Mouse (Mus musculus): ENCODE results near the gene Aars. TPM values are rescaled to one million over a fixed set of nuclear protein-coding genes. Genes with fewer than 3 reads are reported as not detected.
A peak's percentile ranks its signal among the peaks of the same experiment; 100 is the strongest.
"Not testable (repeated sequence)": the region's sequence is repeated elsewhere in the genome, so short reads cannot be mapped to it uniquely, and the experiment has no call there.

Gene Aars
- 81.5 and 82.0 TPM in 2 replicates for polyA plus RNA-seq (2016; fragmentation: Nextera tagmentation; extraction: Ambion mirVana)

- WGBS, result 94% methylated on average over 7 of the region's 7 CpGs
These were observed at the start of gene Aars for GRCm38 (mm10) chr8:111032916-111033315. Gene Aars, plus strand, starts transcription at chr8:111033144.

GRCm38 (mm10) chr8:110987805-110988744 is 44.9 kb upstream of the Aars start:
- H3K27me3 ChIP-seq, result no peaks in the 10 kb centered on the region
- no peak overlapping the region for H3K4me2 ChIP-seq (replicated peaks)
- no peaks in the 10 kb centered on the region for H3K9me3 ChIP-seq
- H3K36me3 ChIP-seq, result peaks cover 88% of the 10 kb centered on the region
- no peak overlapping the region for H3K4me3 ChIP-seq
- no peaks in the 10 kb centered on the region for H3K4me1 ChIP-seq
- no peak overlapping the region for H3K9ac ChIP-seq (replicated peaks)
- no peak overlapping the region for H3K27ac ChIP-seq (replicated peaks)
- WGBS, result 94% methylated on average over 8 of the region's 8 CpGs
- ATAC-seq (ENCODE audit: low FRiP score, low read depth), result no peak

More at GRCm38 (mm10) chr8:111032916-111033315, at the start of gene Aars:
- Histone ChIP-seq H3K9ac (replicated peaks) (peak within 1 kb of the TSS; percentile 76), H3K9me3 (no peaks in the 10 kb centered on the region), H3K4me3 (peak within 1 kb of the TSS; percentile 77), H3K27ac (replicated peaks) (peak within 1 kb of the TSS; percentile 84), H3K36me3 (peaks cover 12% of the 10 kb centered on the region), H3K27me3 (peaks cover 19% of the 10 kb centered on the region; the same call in 1 of the 2 replicates), H3K4me2 (replicated peaks) (peak within 1 kb of the TSS; percentile 69), H3K4me1 (peaks cover 24% of the 10 kb centered on the region)
- ATAC-seq (ENCODE audit: low FRiP score, low read depth), result no peak

- Histone ChIP-seq H3K9me3 (no peaks in the 10 kb centered on the region), H3K27ac (replicated peaks) (no peak overlapping the region), H3K4me1 (no peaks in the 10 kb centered on the region), H3K27me3 (no peaks in the 10 kb centered on the region), H3K9ac (replicated peaks) (no peak overlapping the region), H3K36me3 (peaks cover 82% of the 10 kb centered on the region), H3K4me2 (replicated peaks) (no peak overlapping the region), H3K4me3 (no peak overlapping the region)
- no peak for ATAC-seq (ENCODE audit: low FRiP score, low read depth)
- 95% methylated on average over 9 of the region's 9 CpGs for WGBS
These were observed 42.9 kb upstream of the Aars start for GRCm38 (mm10) chr8:110990017-110990416.

GRCm38 (mm10) chr8:110996641-110997430 is 36.1 kb upstream of the Aars start:
- Histone ChIP-seq H3K4me3 (peak overlapping the region; percentile 90), H3K36me3 (peaks cover 22% of the 10 kb centered on the region), H3K4me2 (replicated peaks) (peak overlapping the region; percentile 72), H3K9ac (replicated peaks) (peak overlapping the region; percentile 81), H3K27me3 (no peaks in the 10 kb centered on the region), H3K9me3 (no peaks in the 10 kb centered on the region), H3K4me1 (peaks cover 6% of the 10 kb centered on the region), H3K27ac (replicated peaks) (peak overlapping the region; percentile 75; the same call in 1 of the 2 replicates)
- ATAC-seq (ENCODE audit: low FRiP score, low read depth), result no peak
- 40% methylated on average over 16 of the region's 16 CpGs for WGBS

- Histone ChIP-seq H3K27ac (replicated peaks) (peak within 1 kb of the TSS; percentile 75), H3K27me3 (no peaks in the 10 kb centered on the region), H3K36me3 (peaks cover 12% of the 10 kb centered on the region; the same call in 1 of the 2 replicates), H3K4me2 (replicated peaks) (peak within 1 kb of the TSS; percentile 72), H3K4me1 (peaks cover 6% of the 10 kb centered on the region), H3K4me3 (peak within 1 kb of the TSS; percentile 90), H3K9ac (replicated peaks) (peak within 1 kb of the TSS; percentile 81), H3K9me3 (no peaks in the 10 kb centered on the region)
- WGBS, result 4% methylated on average over 58 of the region's 58 CpGs
- peak; percentile 94 for ATAC-seq (ENCODE audit: low FRiP score, low read depth)
These were observed 35.1 kb upstream of the Aars start, which contains the start of gene Ddx19a for GRCm38 (mm10) chr8:110997547-110998531. Gene Ddx19a, minus strand, starts transcription at chr8:110997800.

GRCm38 (mm10) chr8:111010230-111010991 is 22.5 kb upstream of the Aars start:
- H3K4me2 ChIP-seq (replicated peaks); H3K4me1 ChIP-seq; ATAC-seq (ENCODE audit: low FRiP score, low read depth); H3K9me3 ChIP-seq; H3K27ac ChIP-seq (replicated peaks); H3K4me3 ChIP-seq; H3K9ac ChIP-seq (replicated peaks); H3K27me3 ChIP-seq: not testable (repeated sequence)
- 93% methylated on average over 9 of the region's 10 CpGs for WGBS
- peaks cover 41% of the 10 kb centered on the region for H3K36me3 ChIP-seq

- WGBS, result 92% methylated on average over 2 of the region's 2 CpGs
- not testable (repeated sequence) for ATAC-seq (ENCODE audit: low FRiP score, low read depth)
These were observed 6.3 kb upstream of the Aars start for GRCm38 (mm10) chr8:111026609-111027008.

GRCm38 (mm10) chr8:111027391-111027937 is 5.5 kb upstream of the Aars start:
- Histone ChIP-seq H3K9me3 (no peaks in the 10 kb centered on the region), H3K27me3 (peaks cover 19% of the 10 kb centered on the region; the same call in 1 of the 2 replicates), H3K4me1 (peaks cover 6% of the 10 kb centered on the region), H3K4me2 (replicated peaks) (peak overlapping the region; percentile 62), H3K27ac (replicated peaks) (0 out of 2 replicates have a peak overlapping the region, but pooled peaks have one; percentile 39), H3K4me3 (peak overlapping the region; percentile 68), H3K36me3 (no peaks in the 10 kb centered on the region), H3K9ac (replicated peaks) (peak overlapping the region; percentile 77)
- peak; percentile 90 for ATAC-seq (ENCODE audit: low FRiP score, low read depth)
- under 1% methylated on average over 31 of the region's 31 CpGs for WGBS

More at GRCm38 (mm10) chr8:111026609-111027008, 6.3 kb upstream of the Aars start:
- not testable (repeated sequence) for H3K4me3 ChIP-seq; H3K4me1 ChIP-seq; H3K9ac ChIP-seq (replicated peaks); H3K36me3 ChIP-seq; H3K27ac ChIP-seq (replicated peaks); H3K9me3 ChIP-seq; H3K4me2 ChIP-seq (replicated peaks)
- H3K27me3 ChIP-seq, result peaks cover 15% of the 10 kb centered on the region; the same call in 1 of the 2 replicates

- Histone ChIP-seq H3K9ac (replicated peaks) (no peak overlapping the region), H3K4me2 (replicated peaks) (no peak overlapping the region), H3K27ac (replicated peaks) (no peak overlapping the region), H3K4me1 (peaks cover 10% of the 10 kb centered on the region), H3K4me3 (no peak overlapping the region), H3K27me3 (peaks cover 19% of the 10 kb centered on the region; the same call in 1 of the 2 replicates), H3K9me3 (no peaks in the 10 kb centered on the region), H3K36me3 (no peaks in the 10 kb centered on the region)
- 65% methylated on average over 4 of the region's 4 CpGs for WGBS
- ATAC-seq (ENCODE audit: low FRiP score, low read depth), result no peak
These were observed 3.4 kb upstream of the Aars start for GRCm38 (mm10) chr8:111029589-111029988.

- 87% methylated on average over 6 of the region's 6 CpGs for WGBS
- Histone ChIP-seq H3K27me3 (peaks cover 19% of the 10 kb centered on the region; the same call in 1 of the 2 replicates), H3K4me3 (no peak overlapping the region), H3K9me3 (no peaks in the 10 kb centered on the region), H3K4me1 (peaks cover 15% of the 10 kb centered on the region), H3K4me2 (replicated peaks) (no peak overlapping the region), H3K9ac (replicated peaks) (no peak overlapping the region), H3K36me3 (no peaks in the 10 kb centered on the region), H3K27ac (replicated peaks) (no peak overlapping the region)
- no peak for ATAC-seq (ENCODE audit: low FRiP score, low read depth)
These were observed 2.9 kb upstream of the Aars start for GRCm38 (mm10) chr8:111030045-111030444.

Data from midbrain, embryonic 12.5 days (tissue).